Mouse (Mus musculus) neural tube, embryonic 10.5 days (tissue): ENCODE results near the gene Bmper.
A peak's percentile ranks its signal among the peaks of the same experiment; 100 is the strongest.

Source experiments
- DNase-seq: peaks from one replicate; pipeline ENCODE4 v3.0.0-alpha.2; 2017; ENCODE audit warnings: low spot score; ENCODE audit errors: extremely low spot score

The Bmper gene

DNA sequence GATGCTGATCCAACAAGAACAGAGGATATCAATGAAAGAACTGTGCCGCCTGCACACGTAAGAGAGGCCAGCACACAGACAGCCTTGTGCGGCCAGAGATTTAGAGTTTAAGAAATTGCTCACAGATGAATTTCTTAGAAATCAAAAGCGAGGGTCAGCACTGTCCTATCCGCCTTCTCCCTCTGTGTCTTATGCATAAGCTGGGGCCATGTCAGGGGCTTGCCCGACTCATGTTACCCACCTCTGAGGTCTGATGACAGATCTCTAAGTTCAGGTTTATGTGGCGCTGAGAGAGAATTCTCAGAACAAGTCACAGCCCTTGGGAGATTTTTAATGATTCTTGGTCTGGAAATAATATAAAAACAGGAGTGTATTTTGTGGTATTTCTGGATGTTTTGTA lies 140.7 kb downstream of the Bmper start:
- no peak for DNase-seq

DNA sequence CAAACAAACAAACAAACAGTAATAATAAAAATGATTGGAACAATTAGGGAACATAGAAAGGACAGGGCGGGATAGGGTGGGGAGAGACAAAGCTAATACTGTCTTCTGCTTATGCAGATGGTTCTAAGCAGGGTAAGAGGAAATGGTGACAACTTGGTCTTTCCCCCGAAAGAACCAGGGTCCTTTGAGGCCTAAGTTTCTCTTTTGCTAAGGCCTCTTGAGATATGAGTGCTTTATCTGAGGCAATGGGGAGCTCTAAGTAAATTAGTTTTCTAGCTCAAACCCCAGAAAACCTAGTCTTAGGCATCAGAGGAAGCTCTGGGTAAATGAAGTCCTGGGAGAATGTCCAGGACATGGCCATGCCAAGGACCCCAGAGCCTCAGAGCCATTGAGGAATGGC lies 141.2 kb downstream of the Bmper start:
- DNase-seq: no peak

DNA sequence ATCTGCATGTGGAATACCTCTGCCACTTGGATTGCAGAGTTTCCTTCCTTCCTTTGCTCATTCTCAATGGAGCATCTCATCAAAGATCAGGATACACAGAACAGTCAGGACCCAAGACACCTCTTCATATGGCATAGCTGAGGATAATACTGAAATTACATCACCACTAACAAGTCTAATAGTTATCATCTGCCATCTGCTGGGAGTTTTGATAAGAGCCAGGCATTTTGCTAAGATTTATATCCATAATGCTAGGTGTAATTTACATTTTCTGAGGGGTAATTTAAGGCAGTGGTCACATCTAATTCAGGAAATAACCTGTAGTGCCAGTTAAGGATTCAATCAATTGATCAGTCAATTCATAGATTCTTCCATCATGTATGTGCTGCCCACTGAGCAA lies 145.2 kb downstream of the Bmper start:
- no peak for DNase-seq

DNA sequence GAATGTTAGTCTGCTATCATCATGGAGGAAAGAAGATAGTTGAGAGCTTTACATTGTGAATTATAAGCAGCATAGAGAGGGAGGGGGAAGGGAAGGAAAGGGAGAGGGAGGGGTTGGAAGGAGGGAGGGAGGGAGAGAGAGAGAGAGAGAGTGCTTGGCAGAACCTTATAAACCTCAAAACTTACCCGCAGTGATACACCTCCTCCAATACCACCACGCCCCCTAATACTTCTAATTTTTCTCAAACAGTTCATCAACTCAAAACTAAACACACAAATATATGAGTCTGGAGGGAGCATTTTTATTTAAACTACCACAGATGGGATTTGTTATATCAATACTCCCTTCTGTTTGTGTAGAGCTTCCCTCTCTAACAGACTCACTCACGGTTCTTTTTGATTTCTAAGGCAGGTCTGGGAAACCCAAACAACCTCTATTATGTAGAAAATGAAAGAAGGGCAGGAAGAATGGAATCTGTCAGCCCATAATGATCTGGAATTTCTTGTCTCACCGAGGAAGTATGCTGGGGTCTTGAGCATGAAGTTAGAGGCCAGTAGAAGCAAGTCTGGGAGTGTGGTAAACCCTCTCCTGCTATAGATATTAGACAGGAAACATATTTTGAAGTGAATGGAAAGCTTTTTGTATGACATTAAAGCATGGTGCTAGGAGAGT lies 152.0 kb downstream of the Bmper start:
- DNase-seq: no peak

DNA sequence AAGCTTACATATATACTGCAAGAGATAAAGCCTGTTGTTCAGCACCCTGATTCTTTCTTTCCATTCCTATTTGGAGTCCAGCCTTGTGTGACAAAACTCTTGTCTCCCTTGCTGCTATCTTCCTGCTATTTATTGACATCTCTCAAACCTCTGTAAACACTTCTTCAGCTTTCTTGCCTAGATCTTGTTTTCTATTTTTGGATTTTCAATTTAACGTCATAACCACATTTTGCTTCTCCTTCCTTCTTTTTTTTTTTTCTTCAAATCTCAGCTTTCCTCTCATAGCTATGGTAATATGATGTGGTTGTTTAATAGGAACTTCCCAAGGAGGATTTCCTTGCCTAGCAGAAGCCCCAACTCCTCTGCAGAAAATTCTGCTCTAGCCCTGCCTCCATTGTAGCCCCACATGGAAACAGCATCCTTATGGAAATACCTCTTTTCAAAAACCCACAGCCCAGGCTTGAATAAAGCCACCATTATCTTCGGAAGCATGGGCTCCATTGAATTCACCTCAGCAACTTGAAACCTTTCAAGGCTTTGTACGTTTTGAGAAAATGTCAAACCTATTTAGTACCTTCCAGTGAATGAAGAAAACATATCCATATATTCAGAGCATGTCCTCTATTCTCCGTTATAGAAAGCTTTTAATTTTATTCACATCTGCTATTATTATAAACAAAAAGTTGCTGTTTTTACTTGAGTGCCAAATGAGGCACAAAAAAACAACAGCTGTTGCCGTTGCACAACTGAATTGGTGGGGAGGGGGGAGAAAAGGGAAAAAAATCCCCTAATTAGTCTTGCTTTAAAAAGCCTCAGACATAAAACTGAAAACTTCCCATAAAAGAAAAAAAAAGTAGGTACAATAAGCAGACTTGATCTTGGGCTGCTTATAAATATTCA lies 155.2 kb downstream of the Bmper start:
- DNase-seq: no peak

DNA sequence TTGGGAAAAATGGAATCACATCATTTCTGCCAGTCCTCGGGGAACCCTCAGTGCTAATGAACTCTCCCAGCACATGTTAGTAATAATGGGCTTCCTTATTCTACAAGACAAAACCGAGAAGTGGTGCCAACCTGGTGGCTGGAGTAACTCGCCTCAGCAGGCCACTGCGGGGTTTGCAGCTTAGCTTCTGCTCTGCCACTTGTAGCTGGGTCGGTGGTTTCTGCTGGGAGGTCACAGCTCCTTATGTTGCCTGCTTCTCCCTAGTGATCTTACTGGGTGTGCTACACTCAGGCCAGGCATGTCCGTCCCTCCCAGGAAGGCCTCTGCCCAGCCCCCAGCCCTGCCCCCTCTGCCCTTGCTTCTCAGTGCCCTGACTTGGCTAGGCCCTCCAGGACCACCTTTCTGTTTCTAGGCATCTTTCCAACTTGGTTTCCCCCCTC lies 155.9 kb downstream of the Bmper start:
- peak; percentile 46 for DNase-seq

DNA sequence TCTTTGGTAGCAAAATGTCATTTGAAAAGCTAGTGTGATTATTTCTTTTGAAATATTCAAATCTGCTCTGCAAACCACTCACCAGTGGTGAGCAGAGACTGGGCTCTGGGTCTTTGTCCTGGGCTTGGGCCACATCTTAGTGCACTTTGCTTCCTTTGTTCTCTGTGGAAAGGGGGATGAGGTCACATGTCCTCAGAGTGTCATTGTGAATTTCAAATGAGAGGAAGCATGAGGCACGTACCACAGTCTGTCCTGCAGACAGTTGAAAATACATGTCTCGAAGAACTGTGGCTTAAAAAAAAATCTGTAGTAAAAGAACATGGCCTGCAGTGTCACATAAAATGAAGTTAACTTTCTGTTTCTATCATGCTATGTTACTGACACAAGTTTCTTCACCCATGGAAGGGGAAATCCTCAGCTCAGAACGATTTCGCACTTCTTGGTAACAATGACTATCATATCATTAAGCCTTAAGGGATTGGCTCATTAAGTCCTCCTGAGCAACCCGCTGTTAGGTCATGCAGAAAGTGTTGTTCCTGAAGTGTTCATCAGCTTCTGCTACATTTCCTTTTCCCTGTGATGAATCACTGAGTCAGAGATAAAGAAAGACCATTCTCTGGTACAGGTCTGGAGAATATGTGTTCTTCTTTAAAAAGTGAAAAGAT lies 157.4 kb downstream of the Bmper start:
- no peak for DNase-seq

DNA sequence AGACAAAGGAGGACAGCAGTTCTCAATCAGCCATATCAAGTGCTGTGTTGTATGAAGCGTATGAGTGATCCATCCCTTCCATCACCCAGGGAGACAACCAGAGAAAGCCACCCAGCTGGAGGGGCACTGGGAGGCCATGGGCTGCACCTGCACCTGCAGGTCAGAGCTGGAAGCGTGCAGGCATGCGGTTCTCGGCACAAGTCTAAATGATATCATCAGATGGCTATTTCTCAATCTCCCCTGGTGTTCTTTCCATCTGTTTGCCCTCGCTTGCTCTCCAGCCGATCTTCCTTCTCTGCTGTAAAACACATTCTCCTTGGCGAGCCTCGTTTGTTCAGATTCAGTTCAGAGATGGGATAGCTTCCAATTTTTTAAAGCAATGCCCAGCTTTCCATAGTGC lies 160.4 kb downstream of the Bmper start:
- DNase-seq: no peak

DNA sequence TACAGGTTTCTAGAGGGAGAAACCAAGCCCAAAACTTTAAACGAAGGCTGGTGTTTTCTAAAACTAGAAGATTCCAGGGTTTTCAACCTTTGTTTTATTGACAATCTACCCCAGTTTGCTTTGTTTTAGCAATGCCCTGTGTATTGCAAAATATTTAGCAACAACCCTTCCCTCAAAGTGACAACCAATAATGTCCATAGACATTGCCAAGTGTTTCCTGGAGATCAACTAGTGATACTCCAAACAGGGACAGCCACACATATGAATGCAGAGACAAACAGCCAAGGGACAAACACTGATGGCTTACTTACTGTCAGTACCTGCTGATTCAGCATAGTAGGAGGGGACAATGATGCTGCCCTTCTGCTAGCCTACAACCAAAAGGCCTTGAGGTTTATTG lies 161.0 kb downstream of the Bmper start:
- no peak for DNase-seq

DNA sequence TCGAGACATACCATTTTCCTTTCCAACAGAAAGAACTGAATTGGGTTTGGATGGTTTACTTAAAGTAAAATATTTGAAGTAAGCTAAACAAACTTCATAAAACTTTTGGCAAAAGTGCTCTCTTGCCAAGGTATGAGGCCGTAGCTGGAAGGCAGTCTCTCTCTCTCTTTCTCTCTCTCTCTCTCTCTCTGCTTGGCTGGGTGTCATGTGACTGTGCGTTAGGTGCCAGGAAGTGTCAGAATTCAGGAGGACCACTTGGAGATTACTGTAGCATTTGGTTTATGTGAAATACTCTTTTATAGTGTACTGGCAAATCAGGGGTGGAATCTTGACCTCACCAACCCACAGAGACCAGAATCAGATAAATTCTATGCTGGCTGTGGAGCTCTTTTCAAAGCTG lies 162.0 kb downstream of the Bmper start:
- DNase-seq: no peak

DNA sequence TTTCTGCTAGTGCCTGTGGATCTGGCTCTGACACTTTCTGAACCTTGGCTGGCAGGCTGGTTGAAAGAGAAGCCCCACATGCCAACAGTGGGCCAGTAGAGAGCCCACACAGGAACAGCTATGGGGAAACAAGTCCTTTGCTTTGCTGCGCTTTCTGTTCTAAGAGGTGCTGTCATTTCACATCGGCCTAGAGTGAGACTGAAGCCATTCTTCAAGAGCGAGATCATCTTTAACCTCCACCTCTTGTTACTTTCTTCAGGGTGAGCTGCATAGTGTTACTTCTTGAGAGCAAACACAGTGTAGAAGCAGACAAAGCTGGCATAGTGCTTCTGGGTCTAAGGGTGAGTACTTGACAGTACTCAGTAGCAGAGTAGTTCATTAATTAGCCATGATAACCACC lies 163.3 kb downstream of the Bmper start:
- DNase-seq: no peak

DNA sequence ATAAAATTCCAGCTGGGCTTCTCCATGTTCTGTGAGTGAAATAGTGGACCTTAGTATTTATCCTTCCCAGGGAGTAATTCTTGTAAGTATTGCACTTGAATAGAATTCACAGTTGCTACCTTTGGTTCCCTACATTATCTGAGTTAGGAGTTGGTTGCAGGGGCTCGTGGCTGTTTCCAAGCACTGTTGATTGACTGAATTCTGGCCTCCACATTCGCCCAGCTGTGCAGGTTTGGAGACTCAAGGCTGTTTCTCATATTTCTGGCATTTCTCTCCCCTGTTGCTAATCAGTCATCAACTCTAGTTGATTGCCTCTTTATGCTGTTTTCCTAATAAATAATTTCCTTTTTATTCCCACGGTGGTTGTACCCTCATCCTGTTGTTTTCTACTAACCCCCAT lies 167.2 kb downstream of the Bmper start:
- DNase-seq: no peak

DNA sequence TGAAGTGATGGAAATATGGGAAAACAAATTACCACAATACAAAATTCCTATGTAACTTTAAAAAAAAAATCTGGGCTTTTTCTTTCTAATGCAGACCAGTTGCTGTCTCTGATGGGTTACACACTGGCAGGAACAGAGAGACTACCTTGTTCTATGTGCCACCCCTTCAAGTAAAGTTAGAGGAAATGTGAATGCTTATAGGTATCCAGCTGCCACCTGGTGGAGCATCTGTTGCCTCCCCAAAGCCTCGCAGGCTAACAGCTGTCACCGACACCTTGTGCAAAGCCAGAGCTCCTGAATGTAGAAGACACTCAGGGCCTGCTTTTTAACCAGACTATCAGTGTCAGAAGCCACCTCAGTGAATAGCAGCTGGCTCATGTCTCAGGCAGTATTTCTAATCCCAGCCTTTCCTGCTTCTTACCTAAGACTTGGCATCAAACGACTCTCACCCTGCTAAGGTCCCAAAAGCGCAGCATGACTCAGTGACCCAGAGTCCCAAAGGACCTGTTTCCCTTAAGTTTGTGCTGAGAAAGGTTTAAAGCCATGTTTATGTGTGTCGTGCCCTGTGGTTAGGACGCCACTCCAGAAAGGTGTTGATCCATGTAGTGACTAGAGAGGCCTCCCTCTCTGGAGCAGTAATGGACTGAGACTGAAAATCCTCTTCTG lies 171.9 kb downstream of the Bmper start:
- no peak for DNase-seq

DNA sequence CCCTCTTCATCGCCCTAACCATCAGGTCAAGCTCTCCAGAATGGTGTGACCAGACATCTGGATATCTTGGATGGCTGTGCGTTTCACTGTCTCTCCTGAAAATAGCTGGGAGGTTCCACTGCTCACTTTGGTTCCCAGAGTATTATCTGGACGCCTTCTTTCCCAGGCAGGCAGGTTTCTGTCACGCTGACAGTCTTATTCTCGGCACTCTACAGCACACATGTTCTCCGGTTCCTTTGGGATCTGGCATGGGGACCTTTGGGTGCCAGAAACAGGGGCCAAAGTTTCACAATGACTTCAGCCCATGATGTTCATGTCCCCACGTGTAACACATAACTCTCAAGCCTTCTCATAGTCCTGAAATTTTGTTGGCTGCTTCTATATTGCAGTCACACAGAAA lies 173.3 kb downstream of the Bmper start:
- no peak for DNase-seq

DNA sequence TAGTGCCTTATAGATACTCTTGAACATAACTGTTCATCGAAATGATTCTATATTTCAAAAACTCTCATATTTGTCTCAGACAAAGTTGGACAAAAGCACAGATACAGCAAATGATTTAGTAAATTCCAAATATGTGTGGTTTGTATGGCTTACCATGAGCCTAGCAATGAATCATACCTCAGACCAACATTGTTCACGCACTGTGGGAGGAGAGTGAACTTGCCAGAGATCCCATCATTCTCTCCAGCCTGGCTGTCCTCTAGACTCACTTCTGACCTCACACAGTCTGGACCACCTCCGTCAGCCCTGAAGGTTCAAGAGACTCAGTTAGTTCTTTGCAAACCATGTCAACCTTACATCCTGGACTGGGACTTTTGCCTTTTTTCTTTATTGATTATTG lies 175.0 kb downstream of the Bmper start:
- no peak for DNase-seq

DNA sequence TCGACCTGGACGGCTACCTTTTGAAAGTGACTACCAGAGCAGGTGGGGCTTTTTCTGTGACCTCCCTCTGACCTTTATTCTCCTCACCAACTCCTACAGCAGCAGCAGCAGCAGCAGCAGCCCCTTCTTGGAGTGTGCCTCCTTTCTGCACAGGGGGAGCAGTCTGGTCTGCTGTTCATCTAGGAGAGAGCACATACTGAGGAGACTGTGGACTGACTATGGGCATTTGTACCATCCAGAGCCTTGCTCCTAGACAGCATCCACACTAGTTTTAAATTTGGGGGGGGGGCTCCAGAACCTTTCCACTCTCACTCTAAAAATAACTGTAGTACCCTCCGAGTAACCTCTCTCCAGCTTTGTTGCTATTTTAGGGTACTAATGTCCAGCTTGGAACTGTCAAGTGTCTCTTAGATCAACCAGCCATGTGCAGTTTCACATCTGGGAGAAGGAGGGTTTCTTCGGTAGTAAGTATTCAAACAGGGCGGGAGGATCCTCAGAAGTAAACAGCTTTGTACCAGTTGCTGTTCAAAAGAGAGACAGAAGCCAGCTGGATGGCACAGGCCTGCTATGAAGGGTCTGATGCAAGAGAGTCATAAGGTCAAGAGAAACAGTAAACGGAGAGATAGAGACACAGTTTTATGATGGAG lies 176.9 kb downstream of the Bmper start:
- DNase-seq: no peak

DNA sequence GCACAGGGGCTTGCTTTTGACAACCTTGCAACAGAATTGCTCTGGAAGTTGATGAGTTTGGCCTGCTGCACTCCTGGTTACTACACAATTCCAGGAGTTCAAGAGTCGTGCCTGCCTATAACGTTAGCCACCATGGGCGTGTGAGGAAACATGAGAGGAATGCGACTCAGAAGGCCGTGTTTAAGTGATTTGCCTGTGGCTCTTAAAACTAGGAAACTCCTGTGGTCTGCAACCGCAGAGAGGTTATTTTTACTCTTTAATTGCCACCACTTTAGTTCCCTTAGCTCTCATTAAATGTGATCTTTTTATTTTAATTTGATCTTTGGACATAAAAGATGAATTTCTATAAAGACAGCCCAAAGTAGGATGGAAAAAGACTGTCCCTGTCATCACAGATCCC lies 184.5 kb downstream of the Bmper start:
- no peak for DNase-seq

DNA sequence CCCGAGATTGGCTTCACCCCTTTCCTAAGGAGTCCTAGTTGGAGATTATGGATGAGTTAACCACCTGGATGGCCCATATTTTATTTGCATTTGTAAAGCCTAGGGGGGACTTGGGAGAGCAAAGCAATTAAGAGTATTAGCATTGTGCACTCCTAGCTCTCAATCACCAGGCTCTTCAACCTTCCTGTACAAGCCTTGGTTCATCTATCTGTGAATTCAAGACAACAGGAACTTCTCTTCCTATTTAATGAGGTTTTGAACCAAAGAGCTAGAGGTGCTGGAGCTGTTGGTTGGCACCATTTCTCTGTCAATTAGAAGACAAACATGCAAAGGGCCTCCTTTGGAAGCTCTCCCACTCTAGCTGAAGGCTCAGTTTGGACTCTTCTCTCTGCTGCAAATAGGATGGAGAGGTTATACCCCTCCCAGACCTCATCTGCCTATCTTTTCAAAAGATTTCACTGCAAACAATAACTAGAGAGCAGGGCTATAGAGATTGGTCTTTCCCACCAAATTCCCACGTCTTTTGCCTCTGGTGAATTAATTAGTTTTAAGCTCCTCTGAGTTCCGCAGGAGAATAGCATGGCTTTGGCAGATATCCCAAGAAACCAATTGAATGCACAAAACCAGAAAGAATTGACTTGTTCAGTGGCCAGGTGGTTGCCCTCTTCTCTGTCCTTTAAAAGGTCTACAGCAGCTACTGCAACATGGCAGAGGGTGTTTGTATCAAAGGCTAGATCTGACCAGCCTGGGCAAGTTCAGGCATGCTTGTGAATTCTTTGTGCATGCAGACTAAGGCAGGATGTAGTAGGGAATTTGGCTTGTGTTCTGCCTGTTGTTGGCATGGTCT lies 185.3 kb downstream of the Bmper start:
- no peak for DNase-seq

DNA sequence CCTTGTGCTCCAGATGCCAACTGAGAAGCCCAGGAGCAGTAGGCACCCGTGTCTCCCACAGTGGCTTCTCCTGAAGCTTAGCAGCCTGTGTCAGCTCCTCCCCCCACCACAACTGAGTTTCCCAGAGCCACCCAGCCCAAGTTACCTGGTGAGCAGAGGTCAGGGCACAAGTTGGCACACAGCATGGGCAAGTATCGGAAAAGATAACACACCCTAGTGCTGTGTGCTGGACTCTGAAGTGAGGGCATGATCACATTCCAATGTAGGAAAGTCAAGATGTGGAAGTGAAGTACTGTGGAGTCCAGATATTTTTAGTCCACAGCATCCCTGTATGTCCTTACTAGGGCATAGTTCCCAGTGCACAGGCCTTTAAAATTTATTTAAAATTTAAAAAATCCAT lies 187.7 kb downstream of the Bmper start:
- DNase-seq: no peak

DNA sequence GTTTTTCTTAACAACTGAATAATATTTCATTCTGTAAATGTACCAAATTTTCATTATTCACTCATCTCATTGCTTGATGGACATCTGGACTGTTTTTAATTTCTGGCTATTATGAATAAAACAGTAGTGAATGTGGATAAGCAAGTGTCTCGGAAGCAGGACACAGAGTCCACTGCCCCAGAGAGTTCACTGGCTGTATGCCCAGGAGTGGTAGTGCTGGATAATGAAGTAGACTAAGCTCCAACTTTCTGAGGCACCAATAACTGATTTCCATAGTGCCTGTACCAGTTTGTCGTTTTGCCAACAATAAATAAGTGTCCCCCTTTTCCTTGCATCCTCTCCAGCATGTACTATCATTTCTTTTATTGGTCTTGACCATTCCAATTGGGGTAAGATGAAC lies 190.1 kb downstream of the Bmper start:
- no peak for DNase-seq
